Mouse (Mus musculus): ENCODE measurements at regions not wholly inside any gene's neighbourhood (a gene's known extent, or its start where the extent isn't known, plus 50 kb on each side); places are given as distances from the start of the nearest gene placed in this dataset.

GRCm38 (mm10) chr10:62049782-62050192 lies 70.9 kb upstream of the Col13a1 start:
- TF ChIP-seq CTCF (IDR thresholded peaks at IDR 0.05; ENCODE audit: borderline replicate concordance, extremely low read depth, insufficient read depth, insufficient read length) (no peak), POLR2A (IDR thresholded peaks at IDR 0.05; ENCODE audit: borderline replicate concordance, extremely low read depth, insufficient read depth, insufficient read length, poor library complexity, severe bottlenecking) (no peak)
